Mouse (Mus musculus): ENCODE measurements around the gene Cgrrf1. TPM values are rescaled to one million over a fixed set of nuclear protein-coding genes. Genes with fewer than 3 reads are reported as not detected.
A peak's percentile ranks its signal among the peaks of the same experiment; 100 is the strongest.

Gene Cgrrf1
- polyA plus RNA-seq (2015; fragmentation: Nextera tagmentation; extraction: Ambion mirVana): 17.5 and 21.9 TPM in 2 replicates

GRCm38 (mm10) chr14:46831837-46832333 lies at the start of gene Cgrrf1:
Gene Cgrrf1 (plus strand): TSS chr14:46832125.
- peak within 1 kb of the TSS; percentile 76 for H3K4me3 ChIP-seq
- peak within 1 kb of the TSS; percentile 65 for H3K9ac ChIP-seq
- H3K27ac ChIP-seq (replicated peaks): 0 out of 2 replicates have a peak within 1 kb of the TSS, but pooled peaks have one; percentile 4
- H3K36me3 ChIP-seq: no peaks in the 10 kb centered on the region
- peaks cover 14% of the 10 kb centered on the region for H3K4me1 ChIP-seq (replicated peaks)
- no peaks in the 10 kb centered on the region for H3K9me3 ChIP-seq
- peak; percentile 99 for ATAC-seq (ENCODE audit: low FRiP score, low read depth)
- H3K4me2 ChIP-seq: peak within 1 kb of the TSS; percentile 86
- 0 out of 2 replicates have a peak, but pooled peaks cover 2% of the 10 kb centered on the region for H3K27me3 ChIP-seq
- under 1% methylated on average over 32 of the region's 32 CpGs for WGBS

DNA sequence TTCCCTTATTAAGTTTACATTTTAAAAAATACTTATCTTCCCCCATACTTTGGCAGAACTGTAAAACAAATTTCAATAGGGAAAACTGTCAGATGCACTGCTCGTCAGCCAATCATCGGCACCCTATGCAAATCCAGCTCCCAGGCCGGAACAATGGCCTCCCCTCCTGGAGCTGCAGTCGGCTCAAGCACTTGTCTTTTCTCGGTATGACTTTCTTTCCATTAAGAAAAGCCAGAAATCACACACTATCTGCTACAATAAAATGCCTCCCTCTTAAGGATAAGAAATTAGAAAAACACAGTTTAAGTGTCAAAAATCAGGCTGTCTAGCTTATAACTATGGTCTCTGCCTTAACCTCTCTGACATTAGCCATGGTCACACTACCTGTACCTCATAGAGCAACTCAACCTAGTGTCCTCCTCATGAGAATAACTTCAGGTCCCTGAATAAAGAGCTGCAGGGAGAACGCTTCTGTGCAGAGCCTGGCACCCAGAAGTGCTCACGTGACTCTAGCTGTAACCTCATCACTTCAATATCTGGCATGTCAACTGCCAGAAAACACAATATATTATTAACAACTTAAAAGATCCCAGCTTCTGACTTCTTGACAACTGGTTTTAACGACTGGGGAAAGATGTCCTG lies 49.6 kb upstream of the Cgrrf1 start:
- ATAC-seq (ENCODE audit: low FRiP score, low read depth): no peak
- Histone ChIP-seq H3K9me3 (0 out of 2 replicates have a peak, but pooled peaks cover 3% of the 10 kb centered on the region), H3K36me3 (peaks cover 35% of the 10 kb centered on the region), H3K9ac (no peak overlapping the region), H3K27ac (replicated peaks) (no peak overlapping the region), H3K27me3 (no peaks in the 10 kb centered on the region), H3K4me3 (no peak overlapping the region), H3K4me2 (no peak overlapping the region), H3K4me1 (replicated peaks) (peaks cover 20% of the 10 kb centered on the region)
- 87% methylated on average over 8 of the region's 8 CpGs for WGBS

- 0 out of 2 replicates have a peak, but pooled peaks cover 3% of the 10 kb centered on the region for H3K9me3 ChIP-seq
- H3K4me3 ChIP-seq: no peak overlapping the region
- no peaks in the 10 kb centered on the region for H3K27me3 ChIP-seq
- peaks cover 25% of the 10 kb centered on the region for H3K36me3 ChIP-seq
- H3K4me2 ChIP-seq: no peak overlapping the region
- no peak overlapping the region for H3K27ac ChIP-seq (replicated peaks)
- ATAC-seq (ENCODE audit: low FRiP score, low read depth): no peak
- no peak overlapping the region for H3K9ac ChIP-seq
- H3K4me1 ChIP-seq (replicated peaks): peaks cover 20% of the 10 kb centered on the region
- 94% methylated on average over 10 of the region's 10 CpGs for WGBS
These were observed 48.5 kb upstream of the Cgrrf1 start for GRCm38 (mm10) chr14:46783327-46783926.

DNA sequence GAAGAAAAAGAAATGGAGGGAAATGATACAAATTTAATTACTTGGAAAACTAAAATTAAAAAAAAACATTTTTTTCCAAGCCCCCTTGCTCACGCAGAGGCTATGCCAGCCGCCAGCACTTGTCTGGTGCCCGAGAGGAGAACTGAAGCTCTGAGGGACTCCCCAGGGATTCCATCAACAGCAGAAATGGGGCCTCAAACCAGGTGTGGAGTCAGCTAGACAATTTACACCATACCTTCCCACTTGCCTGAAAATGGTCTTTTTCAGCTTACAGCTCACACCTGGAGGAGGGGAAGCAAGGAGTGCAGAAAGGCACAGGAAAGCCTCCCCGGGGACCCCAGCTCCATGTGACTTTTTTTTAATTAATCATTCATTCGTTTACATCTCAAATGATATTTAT lies 46.7 kb upstream of the Cgrrf1 start:
- Histone ChIP-seq H3K4me3 (no peak overlapping the region), H3K9ac (no peak overlapping the region), H3K9me3 (no peaks in the 10 kb centered on the region), H3K36me3 (0 out of 2 replicates have a peak, but pooled peaks cover 7% of the 10 kb centered on the region), H3K27me3 (no peaks in the 10 kb centered on the region), H3K27ac (replicated peaks) (no peak overlapping the region), H3K4me2 (no peak overlapping the region), H3K4me1 (replicated peaks) (peaks cover 20% of the 10 kb centered on the region)
- no peak for ATAC-seq (ENCODE audit: low FRiP score, low read depth)
- 81% methylated on average over 5 of the region's 5 CpGs for WGBS

DNA sequence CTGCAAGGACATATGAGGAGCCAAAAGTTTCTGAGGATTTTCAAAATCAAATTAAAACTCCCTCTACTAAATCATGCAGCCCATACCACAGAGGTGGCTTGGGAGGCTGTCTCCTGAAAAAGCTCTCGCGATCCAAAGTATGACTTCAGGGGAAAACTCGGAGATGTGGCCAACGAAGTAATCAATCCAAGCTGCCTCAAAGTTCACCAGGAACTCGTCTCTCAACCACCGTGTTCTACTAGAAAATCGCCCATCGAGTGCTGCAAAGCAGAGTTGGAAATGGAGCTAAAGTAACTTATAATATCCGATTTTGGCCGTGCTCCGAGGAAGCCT lies 44.5 kb upstream of the Cgrrf1 start:
- Histone ChIP-seq H3K27me3 (no peaks in the 10 kb centered on the region), H3K27ac (replicated peaks) (peak overlapping the region; percentile 97), H3K4me2 (peak overlapping the region; percentile 73), H3K9me3 (no peaks in the 10 kb centered on the region), H3K4me1 (replicated peaks) (peaks cover 20% of the 10 kb centered on the region), H3K36me3 (0 out of 2 replicates have a peak, but pooled peaks cover 3% of the 10 kb centered on the region), H3K4me3 (peak overlapping the region; percentile 74), H3K9ac (peak overlapping the region; percentile 79)
- ATAC-seq (ENCODE audit: low FRiP score, low read depth): no peak
- under 1% methylated on average over 11 of the region's 11 CpGs for WGBS

- under 1% methylated on average over 57 of the region's 86 CpGs for WGBS
- peak within 1 kb of the TSS; percentile 97 for H3K27ac ChIP-seq (replicated peaks)
- peak within 1 kb of the TSS; percentile 79 for H3K9ac ChIP-seq
- ATAC-seq (ENCODE audit: low FRiP score, low read depth): peak; percentile 97
- peak within 1 kb of the TSS; percentile 73 for H3K4me2 ChIP-seq
- peak within 1 kb of the TSS; percentile 74 for H3K4me3 ChIP-seq
- H3K4me1 ChIP-seq (replicated peaks): peaks cover 20% of the 10 kb centered on the region
- H3K36me3 ChIP-seq: 0 out of 2 replicates have a peak, but pooled peaks cover 3% of the 10 kb centered on the region
- H3K9me3 ChIP-seq: no peaks in the 10 kb centered on the region
- no peaks in the 10 kb centered on the region for H3K27me3 ChIP-seq
These were observed 44.0 kb upstream of the Cgrrf1 start, which contains the start of gene Cnih1 for GRCm38 (mm10) chr14:46787787-46788504. Gene Cnih1 (minus strand): TSS chr14:46788411.

GRCm38 (mm10) chr14:46788505-46788901 lies 43.4 kb upstream of the Cgrrf1 start:
- Histone ChIP-seq H3K27ac (replicated peaks) (peak overlapping the region; percentile 97), H3K4me2 (peak overlapping the region; percentile 73), H3K4me1 (replicated peaks) (peaks cover 20% of the 10 kb centered on the region), H3K9me3 (no peaks in the 10 kb centered on the region), H3K27me3 (no peaks in the 10 kb centered on the region), H3K4me3 (peak overlapping the region; percentile 74), H3K36me3 (0 out of 2 replicates have a peak, but pooled peaks cover 3% of the 10 kb centered on the region), H3K9ac (no peak overlapping the region)
- 0 out of 2 replicates have a peak, but pooled peaks have one; percentile 7 for ATAC-seq (ENCODE audit: low FRiP score, low read depth)
- WGBS: 33% methylated on average over 8 of the region's 8 CpGs

- Histone ChIP-seq H3K36me3 (no peaks in the 10 kb centered on the region), H3K4me2 (no peak overlapping the region), H3K27ac (replicated peaks) (no peak overlapping the region), H3K27me3 (no peaks in the 10 kb centered on the region), H3K9me3 (no peaks in the 10 kb centered on the region), H3K4me1 (replicated peaks) (peaks cover 14% of the 10 kb centered on the region), H3K9ac (no peak overlapping the region), H3K4me3 (no peak overlapping the region)
- ATAC-seq (ENCODE audit: low FRiP score, low read depth): no peak
- 72% methylated on average over 4 of the region's 4 CpGs for WGBS
These were observed 41.6 kb upstream of the Cgrrf1 start for GRCm38 (mm10) chr14:46790303-46790702.

DNA sequence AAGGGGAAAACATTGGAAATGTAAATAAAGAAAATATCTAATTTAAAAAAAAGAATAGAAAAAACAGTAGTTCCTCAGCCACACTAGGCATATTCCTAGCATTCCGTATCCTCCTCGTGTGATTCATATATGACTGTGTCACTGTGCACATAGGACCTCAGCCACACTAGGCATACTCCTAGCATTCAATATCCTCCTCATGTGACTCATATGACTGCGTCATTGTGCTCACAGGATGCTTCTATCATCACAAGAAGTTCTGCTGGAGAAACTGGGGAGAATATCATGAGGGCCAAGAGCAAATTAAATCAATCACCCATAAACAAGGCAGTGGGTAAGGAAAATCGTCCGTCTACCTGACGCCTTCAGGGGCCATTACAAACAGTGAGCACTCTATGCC lies 41.2 kb upstream of the Cgrrf1 start:
- no peaks in the 10 kb centered on the region for H3K27me3 ChIP-seq
- no peaks in the 10 kb centered on the region for H3K9me3 ChIP-seq
- H3K9ac ChIP-seq: no peak overlapping the region
- no peak for ATAC-seq (ENCODE audit: low FRiP score, low read depth)
- 93% methylated on average over 6 of the region's 6 CpGs for WGBS
- peaks cover 14% of the 10 kb centered on the region for H3K4me1 ChIP-seq (replicated peaks)
- H3K4me3 ChIP-seq: no peak overlapping the region
- no peak overlapping the region for H3K27ac ChIP-seq (replicated peaks)
- no peak overlapping the region for H3K4me2 ChIP-seq
- H3K36me3 ChIP-seq: no peaks in the 10 kb centered on the region

- Histone ChIP-seq H3K27me3 (no peaks in the 10 kb centered on the region), H3K4me2 (no peak overlapping the region), H3K4me3 (no peak overlapping the region), H3K9ac (no peak overlapping the region), H3K4me1 (replicated peaks) (no peaks in the 10 kb centered on the region), H3K9me3 (no peaks in the 10 kb centered on the region), H3K36me3 (peaks cover 2% of the 10 kb centered on the region; the same call in 1 of the 2 replicates), H3K27ac (replicated peaks) (no peak overlapping the region)
- ATAC-seq (ENCODE audit: low FRiP score, low read depth): no peak
- WGBS: 93% methylated on average over 5 of the region's 5 CpGs
These were observed 37.8 kb upstream of the Cgrrf1 start for GRCm38 (mm10) chr14:46794157-46794556.

DNA sequence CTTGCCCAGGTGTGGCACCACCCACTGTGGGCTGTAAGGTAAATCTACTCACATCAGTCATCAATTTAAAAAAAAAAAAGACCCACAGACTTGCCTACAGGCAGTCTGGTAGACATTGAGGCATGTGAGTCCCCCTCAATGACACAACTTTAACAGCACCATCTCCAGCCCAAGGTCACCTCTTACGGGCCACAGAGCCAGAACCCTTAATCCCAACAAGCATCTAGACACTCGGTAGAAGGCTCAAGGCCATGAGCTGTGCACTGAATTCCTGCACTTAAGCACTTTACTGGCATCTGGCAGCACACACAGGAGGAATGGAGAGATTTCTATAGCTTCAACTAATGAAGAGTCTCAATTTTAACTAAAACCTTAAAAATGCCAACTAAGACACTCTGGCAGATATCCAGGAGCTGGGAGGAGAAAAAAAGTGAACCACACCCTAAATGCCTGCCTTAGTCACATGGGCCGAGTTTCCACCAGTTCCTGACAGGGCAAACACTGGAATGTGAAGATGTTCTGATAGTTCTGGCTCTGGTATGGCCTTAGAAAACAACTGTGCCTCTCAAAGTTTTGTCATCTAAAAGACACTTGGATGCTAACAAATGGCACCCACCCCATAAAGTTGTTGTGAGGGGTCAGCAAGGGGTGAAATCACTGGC lies 31.1 kb upstream of the Cgrrf1 start:
- H3K4me1 ChIP-seq (replicated peaks): no peaks in the 10 kb centered on the region
- H3K9ac ChIP-seq: no peak overlapping the region
- no peaks in the 10 kb centered on the region for H3K27me3 ChIP-seq
- H3K27ac ChIP-seq (replicated peaks): no peak overlapping the region
- H3K4me3 ChIP-seq: no peak overlapping the region
- WGBS: 91% methylated on average over 3 of the region's 3 CpGs
- peaks cover 8% of the 10 kb centered on the region for H3K36me3 ChIP-seq
- no peaks in the 10 kb centered on the region for H3K9me3 ChIP-seq
- no peak overlapping the region for H3K4me2 ChIP-seq
- no peak for ATAC-seq (ENCODE audit: low FRiP score, low read depth)
